Mouse (Mus musculus) neutrophil, adult 65 days (primary cell): ENCODE measurements around the gene Cnot3. TPM values are rescaled to one million over a fixed set of nuclear protein-coding genes. Genes with fewer than 3 reads are reported as not detected.

Source experiments
- total RNA-seq: library from RNA; stranded (reverse); gene quantifications from 2 replicates; pipeline ENCODE4 v1.2.4, GENCODE M21; 2023

Gene Cnot3
- 72.2 and 93.0 TPM in 2 replicates for total RNA-seq

DNA sequence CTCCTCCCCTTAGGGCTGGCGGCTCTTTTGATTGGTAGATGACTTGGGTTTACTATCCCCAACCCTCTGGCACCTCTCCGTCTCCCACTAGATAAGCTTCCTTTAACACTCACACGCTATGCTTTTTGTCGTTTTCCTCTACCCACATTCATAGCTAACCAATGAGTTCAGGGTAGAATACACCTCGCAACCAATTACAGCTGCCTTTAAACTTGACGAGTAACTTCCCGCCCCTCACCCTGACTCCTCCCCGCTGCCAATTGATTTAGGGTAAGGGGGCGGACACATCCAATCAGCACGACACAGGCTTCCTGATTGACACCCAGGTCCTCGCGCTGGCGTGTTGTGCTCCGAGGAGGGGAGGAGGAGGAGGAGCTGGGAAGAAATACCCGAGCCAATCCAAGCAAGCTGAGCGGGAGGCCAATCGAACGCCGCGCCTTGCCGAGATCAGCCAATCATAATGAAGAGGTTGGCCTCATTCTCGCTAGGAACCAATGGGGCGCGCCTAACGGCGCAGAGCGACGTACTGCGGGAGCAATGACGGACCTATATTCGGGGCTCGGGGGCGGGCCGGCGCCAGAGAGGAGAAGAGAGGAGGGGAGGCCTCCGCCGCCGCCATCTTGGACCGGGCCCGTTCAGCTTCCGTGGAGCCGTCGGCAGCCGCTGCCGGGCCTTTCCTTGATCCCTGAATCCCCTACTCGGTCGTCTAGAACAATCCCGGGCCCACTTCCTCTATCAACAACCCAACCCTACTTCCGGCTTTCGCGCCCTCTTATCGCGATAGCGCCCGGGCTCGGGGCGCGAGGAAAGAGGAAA is at the start of gene Cnot3:
TSS of gene Cnot3 (plus strand) at position 597 of the 816 bp plus-strand sequence.

GRCm38 (mm10) chr7:3616057-3616388 is 29.0 kb upstream of the Cnot3 start, which contains the start of gene Oscar:
TSS of gene Oscar (minus strand) at chr7:3616157.

GRCm38 (mm10) chr7:3617242-3617995 is 27.6 kb upstream of the Cnot3 start, which contains the start of gene Ndufa3:
TSS of gene Ndufa3 (plus strand) at chr7:3617373.

DNA sequence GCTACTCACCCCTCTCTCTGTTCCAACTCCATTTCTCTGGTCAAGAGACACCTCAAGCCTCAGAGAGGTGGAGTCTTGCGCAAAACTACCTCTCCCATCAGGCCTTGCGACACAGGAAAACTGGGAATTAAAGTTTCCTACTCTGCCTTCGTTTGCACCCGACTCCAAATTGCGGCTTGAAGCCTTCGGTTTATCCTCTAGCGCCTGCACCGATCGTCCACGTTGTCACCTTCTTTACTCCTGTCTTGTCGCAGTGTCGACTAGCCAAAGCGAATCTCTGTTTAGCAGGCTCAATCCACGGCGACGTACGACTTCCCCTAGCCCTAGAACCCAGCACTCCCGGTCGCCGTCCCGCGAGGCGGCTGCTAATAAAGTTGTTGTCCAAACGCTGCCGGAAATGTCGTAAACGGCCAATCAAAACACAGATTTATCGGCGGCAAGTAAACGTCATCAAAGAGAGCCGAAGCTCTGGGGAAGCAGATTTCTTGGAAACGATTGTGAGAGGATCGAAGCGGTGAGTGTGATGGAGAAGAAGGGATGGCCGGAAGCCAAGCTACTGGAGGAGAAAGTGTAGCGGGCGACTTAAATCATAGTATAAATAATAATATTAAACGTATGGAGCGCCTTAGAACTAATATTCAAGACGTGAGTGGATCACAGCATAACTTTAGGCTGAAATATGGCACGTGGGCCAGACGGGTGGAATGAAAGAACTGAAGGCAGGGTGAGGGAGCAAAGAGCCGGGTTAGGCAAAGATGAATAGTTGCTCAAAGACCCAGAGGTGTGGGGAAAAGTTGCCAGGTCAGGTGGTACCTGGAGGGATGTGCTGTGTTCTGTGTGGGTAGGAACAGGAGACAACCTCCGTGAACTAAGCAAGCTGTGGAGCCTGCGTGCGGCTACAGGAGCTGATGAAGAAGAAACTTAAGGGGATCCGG is 15.3 kb upstream of the Cnot3 start, which contains the start of the genes Tfpt and Prpf31:
TSS of gene Tfpt (minus strand) at position 387 of the 935 bp plus-strand sequence.
TSS of gene Prpf31 (plus strand) at position 443 of the 935 bp plus-strand sequence.

GRCm38 (mm10) chr7:3665215-3666114 is 20.4 kb downstream of the Cnot3 start, which contains the start of gene Leng1:
TSS of gene Leng1 (minus strand) at chr7:3665840.

DNA sequence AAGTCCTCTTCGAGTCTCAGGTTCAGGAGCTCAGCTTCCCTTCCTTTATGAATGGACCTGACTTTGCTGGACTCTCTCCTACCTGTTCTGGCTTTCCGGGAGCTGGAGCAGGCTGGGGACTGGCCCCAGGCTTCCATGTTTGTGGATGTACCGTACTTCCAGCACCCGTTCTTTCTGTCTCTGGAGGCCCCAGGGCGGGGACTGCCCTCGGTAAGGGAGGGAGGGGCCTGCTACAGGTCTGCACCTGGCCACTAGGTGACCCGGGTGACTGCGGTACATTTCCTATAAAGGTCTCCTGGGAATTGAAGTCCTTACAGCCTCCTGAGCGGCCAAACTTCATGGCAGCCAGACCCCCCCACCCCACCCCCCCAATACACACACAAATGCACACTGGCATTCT is 32.3 kb downstream of the Cnot3 start, which contains the start of gene Tmc4:
TSS of gene Tmc4 (minus strand) at position 212 of the 400 bp plus-strand sequence.

DNA sequence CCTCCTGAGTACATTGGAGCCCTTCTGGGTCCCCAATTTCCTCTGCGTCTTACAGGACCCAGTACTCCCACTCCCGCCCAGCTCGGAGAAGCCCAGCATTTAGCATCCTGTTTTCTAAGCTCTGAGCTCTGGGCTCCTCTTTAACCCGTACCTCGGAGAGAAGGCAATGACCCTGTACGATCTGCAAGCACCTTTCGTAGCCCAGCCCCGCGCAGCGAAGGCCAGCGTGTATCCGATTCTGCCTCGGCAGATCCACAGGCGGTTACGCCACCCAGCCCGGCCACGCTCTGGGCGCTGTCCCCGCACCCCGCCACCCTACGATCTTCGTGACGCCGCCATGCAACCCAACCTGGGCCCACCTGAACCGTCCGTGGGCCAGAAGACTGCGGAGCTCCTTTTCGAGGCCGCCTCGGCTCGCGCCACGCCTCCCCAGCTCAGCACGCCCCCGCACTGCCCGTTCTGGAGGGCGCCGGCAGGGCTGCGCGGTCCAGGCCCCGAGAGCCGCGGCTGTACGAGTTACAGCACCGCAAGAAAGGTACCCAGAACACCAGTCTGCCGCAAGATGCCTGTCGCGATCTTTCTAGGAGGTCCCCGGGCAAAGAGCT is 47.4 kb downstream of the Cnot3 start, which contains the start of gene Tsen34:
TSS of gene Tsen34 (plus strand) at position 482 of the 605 bp plus-strand sequence.

GRCm38 (mm10) chr7:3692987-3693808 is 48.1 kb downstream of the Cnot3 start, which contains the start of gene Mboat7:
TSS of gene Mboat7 (minus strand) at chr7:3693523.

GRCm38 (mm10) chr7:3703879-3704441 is 58.9 kb downstream of the Cnot3 start, which contains the start of gene Rps9:
TSS of gene Rps9 (plus strand) at chr7:3703993.

Other genes with a start within 250 kb of the Cnot3 start
- not detected in 2 replicates for gene Cacng6, start 221.1 kb upstream of the Cnot3 start, total RNA-seq
- 52.4 and 54.9 TPM in 2 replicates for gene Tarm1, start 142.6 kb upstream of the Cnot3 start, total RNA-seq
- not detected in 2 replicates for gene Oscar, start 29.1 kb upstream of the Cnot3 start, total RNA-seq
- 255 and 302 TPM in 2 replicates for gene Ndufa3, start 27.9 kb upstream of the Cnot3 start, total RNA-seq
- 19.2 and 24.4 TPM in 2 replicates for gene Tfpt, start 15.3 kb upstream of the Cnot3 start, total RNA-seq
- gene Prpf31, start 15.3 kb upstream of the Cnot3 start, total RNA-seq: 23.5 and 27.7 TPM in 2 replicates
- 5.6 and 6.7 TPM in 2 replicates for gene Leng1, start 20.6 kb downstream of the Cnot3 start, total RNA-seq
- gene Tmc4, start 32.3 kb downstream of the Cnot3 start, total RNA-seq: 18.1 and 19.3 TPM in 2 replicates
- 35.7 and 48.3 TPM in 2 replicates for gene Tsen34, start 47.6 kb downstream of the Cnot3 start, total RNA-seq
- 184 and 188 TPM in 2 replicates for gene Mboat7, start 48.3 kb downstream of the Cnot3 start, total RNA-seq
- gene Rps9, start 58.7 kb downstream of the Cnot3 start, total RNA-seq: 964 and 1,181 TPM in 2 replicates
- 306 and 318 TPM in 2 replicates for gene Pirb, start 75.1 kb downstream of the Cnot3 start, total RNA-seq
- 84.0 and 90.4 TPM in 2 replicates for gene Gm15448, start 180.4 kb downstream of the Cnot3 start, total RNA-seq
- 69.3 and 76.6 TPM in 2 replicates for gene Pira2, start 199.8 kb downstream of the Cnot3 start, total RNA-seq